Mouse (Mus musculus) testis, adult 2 months (tissue): ENCODE results near the gene Vipr2. TPM values are rescaled to one million over a fixed set of nuclear protein-coding genes. Genes with fewer than 3 reads are reported as not detected.
A peak's percentile ranks its signal among the peaks of the same experiment; 100 is the strongest.

ENCODE experiments used
- H3K27ac ChIP-seq: fragments of 200-500 bp; 2 replicates; pipeline ENCODE4 v1.5.1; 2012; ENCODE audit warnings: low read depth, low read length; ENCODE audit not compliant: control insufficient read depth, insufficient read depth
- H3K27me3 ChIP-seq: fragments of 200-500 bp; 2 replicates; pipeline ENCODE4 v1.6.1; 2012; ENCODE audit warnings: mild to moderate bottlenecking, low read length, moderate library complexity; ENCODE audit not compliant: control insufficient read depth, insufficient read depth
- H3K36me3 ChIP-seq: fragments of 200-500 bp; 2 replicates; pipeline ENCODE4 v1.6.1; 2012; ENCODE audit warnings: mild to moderate bottlenecking, low read length; ENCODE audit not compliant: control insufficient read depth, insufficient read depth
- H3K4me1 ChIP-seq: fragments of 200-500 bp; 2 replicates; pipeline ENCODE4 v1.6.1; 2012; ENCODE audit warnings: low read length; ENCODE audit not compliant: control insufficient read depth, insufficient read depth
- H3K4me3 ChIP-seq: fragments of 200-500 bp; 2 replicates; pipeline ENCODE4 v1.5.1; 2012; ENCODE audit warnings: low read depth, mild to moderate bottlenecking, low read length, moderate library complexity, mixed read lengths; ENCODE audit not compliant: control insufficient read depth
- CTCF ChIP-seq: fragments of 200-500 bp; IDR thresholded peaks from 2 replicates; pipeline ENCODE4 v1.5.1; 2012; ENCODE audit warnings: low read depth, mild to moderate bottlenecking, inconsistent platforms, low read length, moderate library complexity; ENCODE audit not compliant: control insufficient read depth, insufficient read depth, insufficient replicate concordance
- POLR2A ChIP-seq: fragments of 200-500 bp; IDR thresholded peaks from 2 replicates; pipeline ENCODE4 v1.6.1; 2012; ENCODE audit warnings: low read depth, mild to moderate bottlenecking, inconsistent platforms, low read length, moderate library complexity; ENCODE audit not compliant: control insufficient read depth
- polyA plus RNA-seq: library from polyadenylated mRNA; depleted of rRNA; stranded (reverse); fragments of >200 nt; gene quantifications from 2 replicates; pipeline ENCODE4 v1.2.3, GENCODE M21; 2012; rRNA removed

Vipr2 gene
- 0.23 and 0.28 TPM in 2 replicates for polyA plus RNA-seq

DNA sequence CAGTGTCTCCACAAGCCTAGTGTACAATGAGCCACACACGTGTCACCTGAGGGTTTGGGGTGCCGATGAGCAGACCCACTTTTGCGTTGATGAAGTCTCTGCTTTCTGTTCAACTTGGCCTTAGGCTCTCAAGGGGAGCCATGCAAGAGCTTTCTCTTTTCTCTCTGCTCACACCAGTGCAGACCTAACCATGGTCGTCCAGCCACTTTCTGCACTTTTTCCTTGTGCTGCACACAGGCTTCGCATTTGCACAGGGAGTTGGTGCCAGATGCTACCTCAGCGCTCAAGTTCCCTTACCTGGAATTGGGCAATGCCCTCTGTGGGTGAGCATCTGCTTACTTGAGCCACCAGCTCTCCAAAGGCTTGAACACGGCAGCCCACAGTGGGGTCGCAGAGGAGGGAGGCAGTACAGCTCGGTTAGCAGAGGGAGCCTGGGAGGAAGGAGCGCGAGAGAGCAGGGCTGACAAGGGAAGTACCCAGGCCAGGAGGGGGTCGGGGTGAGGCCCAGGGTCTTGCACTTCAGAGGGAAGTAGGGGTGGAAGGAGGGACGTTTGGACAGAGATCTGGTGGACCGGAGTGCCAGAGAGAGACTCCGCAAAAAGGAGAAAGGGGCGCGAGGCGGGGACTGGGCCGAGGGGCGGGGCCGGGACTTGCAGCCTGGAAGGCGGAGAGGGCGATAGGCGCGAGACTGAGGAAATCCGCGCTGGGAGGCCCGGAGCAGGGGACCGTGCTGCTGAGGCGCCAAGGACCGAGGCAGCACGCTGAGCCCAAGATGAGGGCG lies at the start of gene Vipr2:
Gene Vipr2 (plus strand): TSS at position 653 of the 781 bp plus-strand sequence.
- TF ChIP-seq CTCF, result no peak
- no peak for TF ChIP-seq POLR2A
- H3K27me3 ChIP-seq, result no peaks in the 10 kb centered on the region
- peaks cover 6% of the 10 kb centered on the region for H3K4me1 ChIP-seq
- no peak within 1 kb of the TSS for H3K27ac ChIP-seq
- no peaks in the 10 kb centered on the region for H3K36me3 ChIP-seq
- peak within 1 kb of the TSS; percentile 45 for H3K4me3 ChIP-seq

GRCm38 (mm10) chr12:116028095-116028494 lies 49.4 kb upstream of the Vipr2 start:
- TF ChIP-seq CTCF (peak; percentile 36; the same call in 1 of the 2 replicates), POLR2A (no peak)

DNA sequence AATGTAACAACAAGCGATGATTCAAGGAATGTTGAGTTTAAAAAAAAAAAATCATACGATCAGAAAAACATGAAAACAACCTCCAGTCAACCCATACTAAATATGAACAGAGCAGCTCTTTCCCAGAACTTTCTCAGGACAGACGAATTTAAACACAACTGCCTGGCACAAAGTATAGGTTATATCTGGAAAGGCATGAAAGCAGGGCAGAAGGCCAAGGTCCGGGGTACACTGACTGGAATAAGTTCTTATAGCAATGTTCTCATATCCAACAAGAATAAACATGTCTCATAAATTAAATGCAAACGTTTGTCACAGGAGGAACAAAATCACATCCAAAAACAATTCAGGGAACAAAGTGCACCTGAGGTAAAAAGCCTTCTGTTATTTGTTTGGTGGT lies 42.2 kb upstream of the Vipr2 start:
- no peak overlapping the region for H3K27ac ChIP-seq
- H3K4me1 ChIP-seq, result no peaks in the 10 kb centered on the region
- H3K4me3 ChIP-seq, result no peak overlapping the region
- H3K36me3 ChIP-seq, result no peaks in the 10 kb centered on the region
- TF ChIP-seq POLR2A, result no peak
- no peak for TF ChIP-seq CTCF
- H3K27me3 ChIP-seq, result no peaks in the 10 kb centered on the region

More at GRCm38 (mm10) chr12:116028095-116028494, 49.4 kb upstream of the Vipr2 start:
- no peaks in the 10 kb centered on the region for H3K27me3 ChIP-seq
- no peaks in the 10 kb centered on the region for H3K4me1 ChIP-seq
- H3K36me3 ChIP-seq, result no peaks in the 10 kb centered on the region
- no peak overlapping the region for H3K27ac ChIP-seq
- no peak overlapping the region for H3K4me3 ChIP-seq

GRCm38 (mm10) chr12:116044785-116045184 lies 32.7 kb upstream of the Vipr2 start:
- TF ChIP-seq CTCF, result no peak
- TF ChIP-seq POLR2A, result no peak
- Histone ChIP-seq H3K4me3 (no peak overlapping the region), H3K27ac (no peak overlapping the region), H3K36me3 (no peaks in the 10 kb centered on the region), H3K27me3 (no peaks in the 10 kb centered on the region), H3K4me1 (peaks cover 3% of the 10 kb centered on the region)

GRCm38 (mm10) chr12:116047440-116048377 lies 29.8 kb upstream of the Vipr2 start, which contains the start of gene Zfp386:
TSS of gene Zfp386 (plus strand) at chr12:116047724.
- TF ChIP-seq POLR2A (peak; percentile 75), CTCF (no peak)
- Histone ChIP-seq H3K4me3 (peak within 1 kb of the TSS; percentile 100), H3K36me3 (no peaks in the 10 kb centered on the region), H3K4me1 (peaks cover 3% of the 10 kb centered on the region), H3K27me3 (no peaks in the 10 kb centered on the region), H3K27ac (peak within 1 kb of the TSS; percentile 98)

- H3K27ac ChIP-seq, result no peak overlapping the region
- H3K4me3 ChIP-seq, result peak overlapping the region; percentile 10
Measured at GRCm38 (mm10) chr12:116048766-116049165, 28.8 kb upstream of the Vipr2 start.

GRCm38 (mm10) chr12:116049236-116049635 lies 28.3 kb upstream of the Vipr2 start:
- Histone ChIP-seq H3K27ac (no peak overlapping the region), H3K36me3 (no peaks in the 10 kb centered on the region), H3K4me3 (no peak overlapping the region), H3K4me1 (peaks cover 3% of the 10 kb centered on the region), H3K27me3 (no peaks in the 10 kb centered on the region)
- TF ChIP-seq POLR2A, result no peak
- TF ChIP-seq CTCF, result no peak

More at GRCm38 (mm10) chr12:116048766-116049165, 28.8 kb upstream of the Vipr2 start:
- Histone ChIP-seq H3K36me3 (no peaks in the 10 kb centered on the region), H3K27me3 (no peaks in the 10 kb centered on the region), H3K4me1 (peaks cover 3% of the 10 kb centered on the region)
- TF ChIP-seq POLR2A (no peak), CTCF (no peak)
